Mouse (Mus musculus): ENCODE data around the gene Atxn1.

Gene Atxn1

GRCm38 (mm10) chr13:45527232-45527964, 437.4 kb downstream of the Atxn1 start:
- DNase-seq (ENCODE audit: low spot score in 2 of 2), result no peak

- DNase-seq (ENCODE audit: low spot score in 2 of 2), result no peak
These were observed 438.6 kb downstream of the Atxn1 start for GRCm38 (mm10) chr13:45526230-45526629.

DNA sequence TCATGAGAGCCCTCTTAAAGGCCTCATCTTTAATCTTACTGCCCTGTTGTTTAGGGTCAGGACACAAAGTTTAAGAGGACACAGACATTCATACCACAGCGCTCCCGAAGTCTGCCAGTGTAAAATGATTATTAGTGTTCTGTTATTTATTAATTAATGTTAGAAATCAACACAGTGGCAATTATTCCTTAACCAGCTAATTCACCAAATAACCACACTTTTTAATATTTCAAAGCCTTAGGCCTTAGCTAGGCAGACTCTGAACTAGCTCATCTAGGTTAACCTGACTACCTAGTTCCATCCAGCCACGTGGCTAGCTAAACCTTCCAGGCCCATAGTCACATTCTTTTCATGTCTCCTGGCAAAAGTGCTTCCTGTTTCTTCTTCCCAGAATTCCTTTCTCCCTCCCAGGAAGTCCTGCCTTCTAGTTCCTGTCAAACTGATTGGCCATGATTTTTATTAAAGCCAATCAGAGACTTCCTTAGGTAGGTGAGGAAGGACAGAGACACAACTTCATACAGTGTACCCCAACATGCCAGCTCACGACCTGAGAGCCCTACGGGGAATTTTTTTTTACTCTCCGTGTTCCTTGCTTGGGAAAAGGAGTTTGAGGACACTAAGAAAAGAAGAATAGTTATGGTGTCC, 439.9 kb downstream of the Atxn1 start:
- no peak for DNase-seq (ENCODE audit: low spot score in 2 of 2)

DNA sequence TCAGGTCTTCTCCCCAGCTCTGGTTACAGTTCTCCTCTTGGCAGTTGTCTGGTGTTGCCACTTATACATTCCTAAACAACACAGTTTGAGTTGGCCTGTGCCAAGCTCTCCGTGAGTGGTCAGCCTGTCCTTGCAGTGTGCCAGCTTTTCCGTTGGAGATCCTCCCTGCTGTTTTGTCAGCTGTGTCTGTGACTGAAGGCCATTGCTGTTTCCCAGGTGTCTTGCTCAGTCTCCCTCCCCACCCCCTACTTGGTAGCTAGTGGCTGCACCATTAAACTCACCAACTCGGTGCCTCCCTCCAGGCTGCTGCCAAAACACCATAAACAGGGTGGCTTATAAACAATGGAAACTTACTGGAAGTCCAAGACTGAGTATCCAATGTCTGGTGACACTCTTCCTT, 440.5 kb downstream of the Atxn1 start:
- DNase-seq (ENCODE audit: low spot score in 2 of 2), result peak; percentile 40 to 55

DNA sequence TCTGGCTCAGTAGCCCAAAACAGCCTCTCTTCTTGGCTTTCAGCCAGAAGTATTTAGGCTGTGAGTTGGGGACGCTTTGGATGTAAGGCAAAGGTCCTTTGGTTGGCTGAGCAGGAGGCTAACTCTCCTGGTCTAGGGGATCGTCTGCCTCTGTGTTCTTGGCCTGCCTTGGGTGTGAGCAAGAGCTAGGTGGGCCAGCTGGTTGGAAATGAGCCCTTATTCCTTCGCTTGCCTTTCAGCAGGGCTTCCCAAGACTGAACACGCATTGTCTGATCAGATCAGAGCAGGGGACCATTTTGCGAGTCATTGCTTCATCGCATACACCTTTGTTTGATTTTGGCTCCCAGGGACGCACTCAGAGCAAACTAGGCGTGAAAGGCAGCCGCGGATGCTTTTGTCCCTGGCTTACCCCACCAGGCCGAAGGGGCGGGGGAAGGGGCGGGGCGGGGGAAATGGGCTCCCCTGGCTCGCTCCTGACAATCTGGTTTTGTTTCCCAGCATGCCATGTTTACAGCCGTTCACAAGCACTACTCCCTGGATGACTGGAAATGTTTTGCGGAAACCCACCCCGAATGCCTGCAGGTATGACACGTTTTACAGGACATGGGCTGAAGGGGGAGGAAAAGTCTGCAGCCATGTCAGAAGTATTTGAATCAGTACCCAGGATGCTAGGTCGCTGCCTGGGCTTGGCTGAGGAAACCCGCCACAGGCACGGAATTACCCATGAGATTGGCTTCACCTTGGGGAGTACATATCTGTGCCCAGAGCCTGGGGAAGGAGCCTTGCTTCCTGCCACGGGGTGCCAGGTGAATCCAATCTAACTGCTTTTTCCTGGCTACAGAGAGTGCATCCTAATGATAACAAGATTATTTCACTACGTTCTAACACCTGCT, 448.1 kb downstream of the Atxn1 start:
- peak; percentile 35 to 43 for DNase-seq (ENCODE audit: low spot score in 2 of 2)

GRCm38 (mm10) chr13:45514832-45515422, 449.9 kb downstream of the Atxn1 start:
- DNase-seq (ENCODE audit: low spot score in 2 of 2), result no peak

DNA sequence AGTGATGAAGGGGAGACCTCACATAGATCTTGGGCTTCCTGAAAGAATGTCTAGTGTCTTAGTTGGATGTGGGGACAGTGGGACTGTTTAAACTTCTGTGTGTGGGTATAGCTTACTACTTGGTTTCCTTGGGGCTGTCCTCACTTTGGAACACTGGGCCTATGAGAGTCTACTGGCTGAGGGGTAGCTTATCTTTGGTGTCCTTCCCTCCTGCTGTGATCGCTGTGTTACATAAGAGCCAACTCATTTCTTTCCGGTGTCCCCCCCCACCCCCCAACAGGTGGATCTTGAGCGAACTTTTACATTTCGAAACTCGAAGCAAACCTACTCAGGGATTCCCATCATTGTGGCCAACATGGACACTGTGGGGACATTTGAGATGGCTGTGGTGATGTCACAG, 450.7 kb downstream of the Atxn1 start:
- no peak for DNase-seq (ENCODE audit: low spot score in 2 of 2)

DNA sequence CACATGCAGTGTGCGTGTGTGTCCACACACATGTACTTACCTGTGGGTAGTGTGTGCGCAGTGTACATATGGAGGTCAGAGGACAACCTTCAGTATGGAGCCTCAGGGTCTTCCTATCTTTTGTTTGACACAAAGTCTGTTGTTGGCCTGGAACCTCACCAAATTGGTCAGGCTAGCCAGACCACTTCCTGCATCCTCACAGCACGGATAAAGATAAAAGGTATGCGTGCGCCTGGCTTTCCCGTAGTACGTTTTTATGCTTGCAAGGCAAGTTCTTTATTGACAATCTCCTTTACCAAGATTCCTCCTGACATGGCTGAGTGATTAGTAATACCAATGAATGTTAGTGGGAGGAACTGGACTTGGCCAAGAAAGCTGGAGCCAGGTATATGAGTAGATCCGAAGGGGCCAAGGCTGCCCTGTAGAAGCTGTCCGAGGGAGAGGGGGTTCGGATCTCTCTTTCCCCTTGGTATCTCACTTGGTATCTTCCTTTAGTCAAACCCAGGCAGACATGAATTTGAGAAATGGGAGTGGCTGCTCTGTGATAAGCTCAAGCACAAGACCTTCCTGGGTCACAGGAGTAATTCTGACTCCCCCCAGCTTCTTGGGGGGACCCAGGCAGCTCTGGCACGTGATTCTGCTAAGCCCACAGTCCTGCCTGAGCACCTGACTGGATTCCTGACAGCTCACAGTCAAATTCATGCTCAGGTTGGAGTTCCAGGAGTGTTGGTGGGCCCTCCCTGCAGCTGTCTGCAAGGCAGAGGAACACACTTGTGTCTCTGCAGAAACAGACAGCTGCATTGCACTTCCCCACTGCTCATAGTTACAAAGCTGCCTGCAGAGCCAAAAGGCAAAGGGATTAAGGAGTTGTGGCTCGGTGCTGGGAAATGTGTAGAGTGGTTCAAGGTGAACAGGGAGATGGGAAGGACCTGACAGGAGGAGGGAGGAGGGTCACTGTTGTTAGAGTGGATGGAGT, 451.5 kb downstream of the Atxn1 start:
- no peak for DNase-seq (ENCODE audit: low spot score in 2 of 2)

- DNase-seq (ENCODE audit: low spot score in 2 of 2), result peak; percentile 42 to 65
These were observed 452.3 kb downstream of the Atxn1 start for GRCm38 (mm10) chr13:45512531-45512930.

DNA sequence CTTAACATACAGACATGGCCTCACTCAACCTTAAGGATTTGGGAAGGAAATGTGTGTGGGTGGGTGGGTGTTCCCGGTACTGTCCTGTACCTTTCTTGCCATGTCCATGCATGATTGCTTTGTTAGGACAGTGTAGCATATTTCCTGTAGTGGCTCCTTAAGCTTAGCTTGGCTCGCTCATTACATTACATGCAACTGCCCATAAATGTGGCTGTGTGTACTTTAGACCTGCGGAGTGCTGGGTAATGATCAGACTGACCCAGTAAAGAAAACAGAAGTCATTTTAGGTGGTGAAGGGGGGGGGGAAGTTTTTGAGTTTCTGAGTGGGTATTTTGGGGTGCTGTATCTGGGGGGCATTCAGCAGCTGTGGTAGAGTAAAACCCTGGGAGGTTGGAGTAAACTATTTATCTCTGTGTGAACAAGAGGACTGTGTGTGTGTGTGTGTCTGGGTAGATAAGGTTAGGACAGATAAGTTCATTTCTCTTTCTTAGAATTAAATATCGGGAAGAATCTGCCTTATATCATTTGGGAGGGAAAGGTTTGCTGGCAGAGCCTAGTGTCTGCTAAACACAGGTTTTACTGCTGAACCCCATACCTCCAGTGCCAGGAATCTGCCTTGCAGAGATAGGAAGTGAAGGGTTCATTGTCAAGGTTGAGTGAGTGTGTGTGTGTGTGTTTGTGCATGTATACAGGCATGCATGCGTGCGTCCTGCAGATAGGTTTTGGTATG, 452.9 kb downstream of the Atxn1 start:
- DNase-seq (ENCODE audit: low spot score in 2 of 2), result no peak

DNA sequence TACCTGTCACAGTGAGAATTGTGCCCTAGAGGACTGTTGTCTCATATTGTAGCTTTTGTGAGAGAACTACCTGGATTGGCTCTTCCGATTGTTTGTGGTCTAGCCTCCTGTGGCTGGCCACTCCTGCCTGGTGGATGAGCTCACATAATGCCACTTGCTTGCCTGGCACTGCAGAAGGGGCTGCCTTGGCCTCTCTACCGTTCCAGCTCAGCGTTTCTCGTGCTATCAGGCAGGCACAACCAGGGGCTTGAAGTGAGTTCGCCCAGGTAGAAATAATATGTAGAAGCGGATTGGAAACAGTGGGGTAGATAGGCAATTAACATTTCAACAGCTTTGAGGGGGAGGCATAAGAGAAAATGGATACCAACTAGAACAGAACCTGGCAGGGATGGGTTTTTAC, 455.4 kb downstream of the Atxn1 start:
- DNase-seq (ENCODE audit: low spot score in 2 of 2), result no peak

GRCm38 (mm10) chr13:45508495-45508894, 456.3 kb downstream of the Atxn1 start:
- DNase-seq (ENCODE audit: low spot score in 2 of 2), result peak; percentile 70 to 74

DNA sequence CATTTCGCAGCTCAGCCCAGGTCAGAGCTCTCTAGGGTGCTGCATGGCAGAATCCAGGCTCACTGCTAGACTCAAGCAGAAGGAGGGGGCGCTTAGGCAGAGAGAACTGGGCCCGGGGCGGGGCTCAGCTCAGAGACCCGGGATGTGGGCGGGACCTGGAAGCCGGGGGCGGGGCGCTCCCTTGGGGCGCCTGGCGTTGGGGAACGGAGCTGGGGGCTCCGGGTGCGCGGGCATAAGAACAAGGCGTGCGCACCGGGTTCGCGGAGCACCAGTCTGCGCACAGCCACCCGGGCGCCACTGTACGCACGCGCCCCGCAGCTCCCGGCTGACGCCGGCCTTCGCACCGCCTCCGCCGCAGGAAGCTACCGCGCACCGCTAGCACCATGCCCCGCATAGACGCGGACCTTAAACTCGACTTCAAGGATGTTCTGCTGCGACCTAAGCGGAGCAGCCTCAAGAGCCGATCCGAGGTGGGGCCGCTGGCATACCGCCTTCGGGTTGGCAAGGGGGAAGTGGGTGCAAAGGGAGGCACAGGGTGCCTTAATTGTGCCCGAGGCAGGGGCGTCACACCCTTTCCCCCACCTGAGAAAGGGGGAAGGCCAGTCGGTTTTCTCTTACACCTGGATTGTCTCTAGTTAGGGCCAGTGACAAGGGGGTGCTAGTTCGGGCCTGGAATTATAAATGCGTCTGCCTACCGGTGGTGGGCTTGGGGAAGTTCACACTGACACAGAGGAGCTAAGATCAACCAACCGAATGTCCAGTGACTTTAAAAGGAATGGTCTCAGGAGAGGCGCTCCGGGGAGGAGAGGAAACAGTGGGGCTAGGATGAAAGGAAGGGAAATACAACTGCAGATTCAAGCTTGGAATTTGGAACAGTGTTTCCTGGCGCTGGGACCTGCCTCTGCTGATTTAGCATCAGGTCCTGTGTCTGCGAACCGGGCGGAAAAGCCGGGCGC, 457.3 kb downstream of the Atxn1 start, which contains the start of gene Gmpr:
Gmpr (plus strand) TSS at position 171 of the 956 bp plus-strand sequence.
- DNase-seq (ENCODE audit: low spot score in 2 of 2), result peak; percentile 70 to 76

GRCm38 (mm10) chr13:45505546-45505945, 459.3 kb downstream of the Atxn1 start:
- no peak for DNase-seq (ENCODE audit: low spot score in 2 of 2)

GRCm38 (mm10) chr13:45502791-45503190, 462.0 kb downstream of the Atxn1 start:
- DNase-seq (ENCODE audit: low spot score in 2 of 2), result no peak

GRCm38 (mm10) chr13:45499906-45500305, 464.9 kb downstream of the Atxn1 start:
- DNase-seq (ENCODE audit: low spot score in 2 of 2), result no peak
